Mouse (Mus musculus) forebrain, embryonic 12.5 days (tissue): Measurements from ENCODE around the gene Dnajb12. TPM values are rescaled to one million over a fixed set of nuclear protein-coding genes. Genes with fewer than 3 reads are reported as not detected.

Experiments
- ATAC-seq: fragments of 200-750 bp; cut with Nextera tagmentation; 2 replicates; pipeline ENCODE4 v1.8.0; 2017; ENCODE audit warnings: moderate TSS enrichment; ENCODE audit not compliant: low FRiP score
- H3K27ac ChIP-seq: fragments of 300-500 bp; sonication (generic); 2 replicates; pipeline ENCODE4 v1.5.1; 2016; ENCODE audit warnings: mild to moderate bottlenecking
- H3K27me3 ChIP-seq: fragments of 300-500 bp; sonication (generic); 2 replicates; pipeline ENCODE4 v1.6.1; 2016; ENCODE audit warnings: mild to moderate bottlenecking
- H3K36me3 ChIP-seq: fragments of 300-500 bp; sonication (generic); replicated peaks from 2 replicates; pipeline ENCODE4 v1.6.1; 2016; ENCODE audit warnings: mild to moderate bottlenecking
- H3K4me1 ChIP-seq: fragments of 300-500 bp; sonication (generic); 2 replicates; pipeline ENCODE4 v1.6.1; 2016
- H3K4me2 ChIP-seq: fragments of 300-500 bp; sonication (generic); 2 replicates; pipeline ENCODE4 v1.6.1; 2016; ENCODE audit warnings: mild to moderate bottlenecking, moderate library complexity
- H3K4me3 ChIP-seq: fragments of 300-500 bp; sonication (generic); replicated peaks from 2 replicates; pipeline ENCODE4 v1.5.1; 2016; ENCODE audit warnings: mild to moderate bottlenecking
- H3K9ac ChIP-seq: fragments of 300-500 bp; sonication (generic); 2 replicates; pipeline ENCODE4 v1.6.1; 2016; ENCODE audit warnings: mild to moderate bottlenecking
- H3K9me3 ChIP-seq: fragments of 300-500 bp; sonication (generic); 2 replicates; pipeline ENCODE4 v1.6.1; 2016
- WGBS: fragments of 180-500 bp; shearing (Covaris S2); methylation state at CpG from one replicate; pipeline ENCODE4 v1.1.7; 2016; 5-methylcytosine and 5-hydroxymethylcytosine counted together
- polyA plus RNA-seq: library from polyadenylated mRNA; unstranded; fragments of >200 nt; fragmentation: Nextera tagmentation; extraction: Ambion mirVana; gene quantifications from 2 replicates; pipeline ENCODE4 v1.2.1, GENCODE M21; 2016

Gene Dnajb12
- polyA plus RNA-seq, 1 experiment from 2014 or later: 21.2 TPM

DNA sequence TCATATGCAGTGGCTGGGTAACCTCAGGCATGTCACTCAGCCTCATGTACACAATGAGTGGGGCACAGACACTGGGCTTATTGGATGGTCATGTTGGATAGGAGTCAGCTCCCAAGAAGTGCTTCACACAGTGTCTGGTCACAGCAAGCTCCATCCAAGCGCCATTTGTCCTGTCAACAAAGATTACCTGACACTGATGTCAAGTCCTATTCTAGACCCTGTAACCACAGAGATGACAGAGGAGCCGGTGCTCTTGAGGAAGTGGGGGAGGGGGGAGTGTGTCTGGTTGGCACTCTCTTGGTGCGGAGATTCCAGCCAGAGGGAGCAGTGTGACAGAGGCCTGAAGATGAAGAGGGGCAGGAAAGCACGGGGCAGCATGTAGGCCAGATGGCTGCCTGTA lies 21.6 kb downstream of the Dnajb12 start:
- Histone ChIP-seq H3K9me3 (no peaks in the 10 kb centered on the region), H3K9ac (no peak overlapping the region), H3K27me3 (no peaks in the 10 kb centered on the region), H3K27ac (peak overlapping the region; percentile 100), H3K36me3 (peaks cover 6% of the 10 kb centered on the region), H3K4me2 (no peak overlapping the region), H3K4me3 (no peak overlapping the region), H3K4me1 (peaks cover 80% of the 10 kb centered on the region)
- ATAC-seq: no peak
- WGBS: 57% methylated on average over 4 of the region's 4 CpGs

DNA sequence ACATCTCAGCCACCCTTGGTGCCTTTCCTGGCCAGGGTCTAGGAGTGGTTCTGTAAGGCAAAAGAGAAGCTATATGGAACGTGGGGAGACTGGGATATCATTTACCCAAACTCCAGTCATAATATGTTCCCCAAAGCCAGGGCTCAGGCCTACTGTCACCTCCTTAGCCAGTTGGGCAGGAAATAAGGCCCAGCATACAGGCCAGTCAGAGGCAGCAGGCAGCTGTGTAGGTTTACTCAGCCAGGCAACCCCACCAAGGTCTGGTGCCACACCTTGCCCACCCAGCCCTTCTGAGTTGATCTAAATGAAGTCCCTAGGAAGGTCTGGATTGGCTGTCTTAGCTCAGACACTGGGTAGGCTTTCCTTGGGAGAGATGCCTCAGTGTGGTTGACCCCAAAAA lies 22.1 kb downstream of the Dnajb12 start:
- Histone ChIP-seq H3K4me3 (no peak overlapping the region), H3K9ac (no peak overlapping the region), H3K36me3 (peaks cover 1% of the 10 kb centered on the region), H3K4me2 (no peak overlapping the region), H3K4me1 (peaks cover 75% of the 10 kb centered on the region), H3K27me3 (no peaks in the 10 kb centered on the region), H3K27ac (peak overlapping the region; percentile 65; the same call in 1 of the 2 replicates), H3K9me3 (no peaks in the 10 kb centered on the region)
- no peak for ATAC-seq
- 86% methylated on average over 1 of the region's 1 CpGs for WGBS

DNA sequence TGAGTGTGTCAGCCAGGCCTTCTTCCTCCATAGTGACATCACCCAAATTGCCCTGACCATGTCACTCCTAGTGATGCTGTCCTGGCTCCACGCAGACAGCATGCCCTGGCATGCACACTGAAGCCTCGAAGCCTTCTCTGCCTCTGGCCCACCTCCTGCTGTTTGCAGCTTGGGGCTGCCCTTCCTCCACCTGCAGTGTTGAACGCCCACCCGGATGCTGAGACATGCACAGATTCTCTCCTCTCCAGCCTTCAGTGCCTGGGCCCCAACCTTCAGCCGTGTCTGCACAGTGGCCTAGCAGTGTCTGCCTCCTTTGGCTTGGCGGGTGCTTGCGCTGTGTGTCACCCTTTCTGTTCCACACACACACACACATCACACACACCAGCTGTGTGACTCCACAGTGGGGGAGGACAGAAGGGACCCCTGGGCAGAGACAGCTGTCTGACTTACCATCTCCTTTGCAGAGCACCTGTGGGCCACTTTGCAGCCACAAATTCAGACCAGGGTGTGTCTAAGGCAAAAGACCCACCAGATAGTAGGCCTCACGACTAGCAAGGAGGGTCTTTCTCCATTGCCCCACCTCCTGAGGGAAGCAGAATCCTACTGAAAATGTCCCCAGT lies 22.7 kb downstream of the Dnajb12 start:
- Histone ChIP-seq H3K9ac (peak overlapping the region; percentile 33), H3K27me3 (no peaks in the 10 kb centered on the region), H3K4me2 (no peak overlapping the region), H3K27ac (peak overlapping the region; percentile 65), H3K4me3 (no peak overlapping the region), H3K9me3 (no peaks in the 10 kb centered on the region), H3K36me3 (no peaks in the 10 kb centered on the region), H3K4me1 (peaks cover 69% of the 10 kb centered on the region)
- no peak for ATAC-seq
- WGBS: 74% methylated on average over 8 of the region's 8 CpGs

- Histone ChIP-seq H3K36me3 (no peaks in the 10 kb centered on the region), H3K4me3 (no peak overlapping the region), H3K27ac (peak overlapping the region; percentile 65), H3K9ac (peak overlapping the region; percentile 17; the same call in 1 of the 2 replicates), H3K4me2 (no peak overlapping the region), H3K27me3 (no peaks in the 10 kb centered on the region), H3K9me3 (no peaks in the 10 kb centered on the region), H3K4me1 (peaks cover 69% of the 10 kb centered on the region)
- no peak for ATAC-seq
- WGBS: 71% methylated on average over 8 of the region's 8 CpGs
Observed at GRCm38 (mm10) chr10:59902606-59902990, 23.2 kb downstream of the Dnajb12 start.

GRCm38 (mm10) chr10:59903170-59903569 lies 23.8 kb downstream of the Dnajb12 start:
- 72% methylated on average over 7 of the region's 7 CpGs for WGBS
- Histone ChIP-seq H3K27ac (peak overlapping the region; percentile 46; the same call in 1 of the 2 replicates), H3K27me3 (no peaks in the 10 kb centered on the region), H3K4me2 (no peak overlapping the region), H3K4me3 (no peak overlapping the region), H3K9ac (0 out of 2 replicates have a peak overlapping the region, but pooled peaks have one; percentile 17), H3K4me1 (peaks cover 69% of the 10 kb centered on the region), H3K9me3 (no peaks in the 10 kb centered on the region), H3K36me3 (no peaks in the 10 kb centered on the region)
- ATAC-seq: no peak

GRCm38 (mm10) chr10:59907080-59907609 lies 27.8 kb downstream of the Dnajb12 start:
- Histone ChIP-seq H3K4me3 (no peak overlapping the region), H3K36me3 (no peaks in the 10 kb centered on the region), H3K4me1 (peaks cover 59% of the 10 kb centered on the region), H3K9ac (no peak overlapping the region), H3K27ac (no peak overlapping the region), H3K9me3 (no peaks in the 10 kb centered on the region), H3K27me3 (no peaks in the 10 kb centered on the region), H3K4me2 (no peak overlapping the region)
- ATAC-seq: no peak
- 59% methylated on average over 3 of the region's 3 CpGs for WGBS

DNA sequence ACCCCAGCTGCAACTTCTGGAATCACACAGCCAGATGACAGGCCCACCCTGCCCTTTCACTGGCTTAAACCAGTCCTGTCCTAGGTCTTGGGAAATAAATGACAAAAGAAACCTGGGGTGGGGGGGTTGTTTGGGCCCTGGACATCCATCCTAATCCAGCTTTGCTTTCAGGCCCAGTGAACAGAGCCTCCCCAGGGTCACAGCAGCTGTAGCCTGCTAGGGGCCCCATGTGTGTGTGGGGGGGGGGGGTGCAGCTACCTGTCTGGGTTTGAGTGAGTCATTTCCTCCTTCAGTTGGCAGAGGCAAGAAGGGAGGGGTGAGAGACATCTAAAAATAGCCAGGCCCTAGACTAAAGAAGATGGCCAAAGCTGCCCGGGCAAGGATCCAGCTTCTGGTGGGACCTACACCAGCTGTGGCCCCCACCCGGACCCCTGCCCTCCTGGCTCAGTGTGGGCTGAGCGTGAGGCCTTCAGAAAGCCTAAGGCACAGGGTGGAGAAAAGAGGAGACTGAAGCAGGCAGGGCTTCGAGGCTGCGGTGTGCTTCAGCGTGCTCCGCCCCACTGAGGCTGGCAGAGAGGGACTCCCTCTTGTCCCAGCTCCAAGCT lies 28.4 kb downstream of the Dnajb12 start:
- no peak overlapping the region for H3K9ac ChIP-seq
- no peaks in the 10 kb centered on the region for H3K36me3 ChIP-seq
- no peaks in the 10 kb centered on the region for H3K27me3 ChIP-seq
- H3K9me3 ChIP-seq: no peaks in the 10 kb centered on the region
- ATAC-seq: no peak
- peaks cover 59% of the 10 kb centered on the region for H3K4me1 ChIP-seq
- H3K4me3 ChIP-seq: no peak overlapping the region
- 41% methylated on average over 7 of the region's 7 CpGs for WGBS
- peak overlapping the region; percentile 42 for H3K27ac ChIP-seq
- no peak overlapping the region for H3K4me2 ChIP-seq

GRCm38 (mm10) chr10:59908776-59909315 lies 29.5 kb downstream of the Dnajb12 start:
- H3K9ac ChIP-seq: no peak overlapping the region
- 49% methylated on average over 7 of the region's 7 CpGs for WGBS
- ATAC-seq: no peak; the same call in 1 of the 2 replicates
- peak overlapping the region; percentile 2; the same call in 1 of the 2 replicates for H3K27ac ChIP-seq
- no peaks in the 10 kb centered on the region for H3K36me3 ChIP-seq
- H3K9me3 ChIP-seq: no peaks in the 10 kb centered on the region
- no peaks in the 10 kb centered on the region for H3K27me3 ChIP-seq
- H3K4me2 ChIP-seq: peak overlapping the region; percentile 17; the same call in 1 of the 2 replicates
- no peak overlapping the region for H3K4me3 ChIP-seq
- H3K4me1 ChIP-seq: peaks cover 51% of the 10 kb centered on the region

DNA sequence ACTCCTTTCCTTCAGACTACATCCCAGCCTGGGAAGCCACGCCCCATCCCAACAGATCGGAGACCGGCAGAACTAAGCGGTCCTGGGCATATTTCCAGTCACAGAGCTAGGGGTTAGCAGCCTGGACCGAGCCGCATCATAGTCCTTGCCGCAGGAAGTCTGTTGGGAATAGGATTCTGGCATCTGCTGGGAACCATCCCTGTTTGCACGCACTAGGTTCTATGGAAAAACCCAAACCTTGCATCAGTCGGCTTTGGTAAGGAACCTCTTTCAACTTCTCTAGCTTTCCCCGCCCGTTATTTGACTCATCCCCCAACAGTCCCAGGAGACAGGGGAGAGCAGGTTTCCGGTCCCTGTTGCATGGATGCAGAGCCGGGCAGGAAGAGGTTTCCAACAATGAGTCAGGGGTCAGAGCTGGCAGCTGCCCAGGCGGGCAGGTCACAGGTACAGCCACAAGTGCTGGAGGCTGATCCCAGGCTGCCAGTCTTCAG lies 30.0 kb downstream of the Dnajb12 start:
- Histone ChIP-seq H3K27me3 (no peaks in the 10 kb centered on the region), H3K36me3 (no peaks in the 10 kb centered on the region), H3K4me1 (peaks cover 50% of the 10 kb centered on the region), H3K4me3 (no peak overlapping the region), H3K27ac (0 out of 2 replicates have a peak overlapping the region, but pooled peaks have one; percentile 53), H3K4me2 (peak overlapping the region; percentile 17; the same call in 1 of the 2 replicates), H3K9me3 (no peaks in the 10 kb centered on the region), H3K9ac (no peak overlapping the region)
- 10% methylated on average over 14 of the region's 14 CpGs for WGBS
- ATAC-seq: no peak; the same call in 1 of the 2 replicates

DNA sequence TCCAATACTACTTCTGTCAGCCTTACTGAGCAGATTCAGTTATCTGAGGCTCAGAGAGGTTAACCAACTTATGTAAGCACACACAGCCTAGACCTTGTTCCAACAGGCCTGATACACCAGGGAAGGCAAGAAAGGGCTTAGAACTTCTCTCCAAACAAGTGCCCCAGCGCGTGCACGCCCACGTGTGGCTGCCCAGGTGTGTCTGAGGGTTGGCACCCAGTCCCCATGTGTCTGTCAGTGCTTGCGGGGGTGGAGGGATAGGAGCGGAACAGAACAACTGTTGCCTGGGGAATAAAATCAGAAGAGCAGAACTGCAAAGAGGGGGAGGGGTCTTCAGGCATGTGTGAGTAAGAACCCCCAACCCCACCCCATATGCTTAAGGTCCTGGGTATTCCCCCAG lies 31.7 kb downstream of the Dnajb12 start:
- Histone ChIP-seq H3K4me1 (peaks cover 52% of the 10 kb centered on the region), H3K4me2 (peak overlapping the region; percentile 46), H3K27ac (no peak overlapping the region), H3K9me3 (no peaks in the 10 kb centered on the region), H3K36me3 (no peaks in the 10 kb centered on the region), H3K27me3 (no peaks in the 10 kb centered on the region), H3K4me3 (no peak overlapping the region; the same call in 1 of the 2 replicates), H3K9ac (0 out of 2 replicates have a peak overlapping the region, but pooled peaks have one; percentile 36)
- WGBS: 31% methylated on average over 6 of the region's 6 CpGs
- ATAC-seq: 0 out of 2 replicates have a peak, but pooled peaks have one; percentile 1

- peak overlapping the region; percentile 43; the same call in 1 of the 2 replicates for H3K27ac ChIP-seq
- H3K9me3 ChIP-seq: no peaks in the 10 kb centered on the region
- ATAC-seq: peak; percentile 30
- no peaks in the 10 kb centered on the region for H3K27me3 ChIP-seq
- 3% methylated on average over 25 of the region's 25 CpGs for WGBS
- peak overlapping the region; percentile 46 for H3K4me2 ChIP-seq
- peaks cover 58% of the 10 kb centered on the region for H3K4me1 ChIP-seq
- H3K4me3 ChIP-seq: peak overlapping the region; percentile 10; the same call in 1 of the 2 replicates
- no peaks in the 10 kb centered on the region for H3K36me3 ChIP-seq
- peak overlapping the region; percentile 36; the same call in 1 of the 2 replicates for H3K9ac ChIP-seq
Observed at GRCm38 (mm10) chr10:59911561-59912198, 32.3 kb downstream of the Dnajb12 start.
